Mouse (Mus musculus): ENCODE results near the gene Mpig6b. TPM values are rescaled to one million over a fixed set of nuclear protein-coding genes. Genes with fewer than 3 reads are reported as not detected.

Mpig6b gene
- not detected for total RNA-seq (2021)
- long read RNA-seq, experiment 1 = 0 reads
- long read RNA-seq, experiment 2 = 0 reads

DNA sequence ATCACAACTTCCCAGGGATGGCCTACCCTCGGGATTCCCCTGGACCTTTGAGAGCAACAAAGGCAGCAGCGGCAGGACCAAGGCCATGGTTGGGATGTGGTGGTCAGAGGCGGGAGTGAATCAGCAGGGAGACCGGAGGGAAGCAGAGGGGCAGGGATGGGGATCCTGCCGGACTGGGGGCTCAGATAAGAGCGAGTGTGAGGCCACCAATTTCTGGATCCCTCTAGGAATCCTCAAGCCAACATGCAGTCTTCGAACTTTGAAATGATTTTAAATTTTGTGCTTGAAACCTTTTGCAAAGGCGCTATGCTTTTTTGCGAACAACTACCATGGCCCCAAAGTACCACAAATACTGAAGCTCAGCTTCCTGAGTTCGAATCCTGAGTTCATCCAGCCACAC, at the start of gene Mpig6b:
Gene Mpig6b, minus strand, starts transcription at position 101 of the 400 bp plus-strand sequence.
- no peak for DNase-seq

DNA sequence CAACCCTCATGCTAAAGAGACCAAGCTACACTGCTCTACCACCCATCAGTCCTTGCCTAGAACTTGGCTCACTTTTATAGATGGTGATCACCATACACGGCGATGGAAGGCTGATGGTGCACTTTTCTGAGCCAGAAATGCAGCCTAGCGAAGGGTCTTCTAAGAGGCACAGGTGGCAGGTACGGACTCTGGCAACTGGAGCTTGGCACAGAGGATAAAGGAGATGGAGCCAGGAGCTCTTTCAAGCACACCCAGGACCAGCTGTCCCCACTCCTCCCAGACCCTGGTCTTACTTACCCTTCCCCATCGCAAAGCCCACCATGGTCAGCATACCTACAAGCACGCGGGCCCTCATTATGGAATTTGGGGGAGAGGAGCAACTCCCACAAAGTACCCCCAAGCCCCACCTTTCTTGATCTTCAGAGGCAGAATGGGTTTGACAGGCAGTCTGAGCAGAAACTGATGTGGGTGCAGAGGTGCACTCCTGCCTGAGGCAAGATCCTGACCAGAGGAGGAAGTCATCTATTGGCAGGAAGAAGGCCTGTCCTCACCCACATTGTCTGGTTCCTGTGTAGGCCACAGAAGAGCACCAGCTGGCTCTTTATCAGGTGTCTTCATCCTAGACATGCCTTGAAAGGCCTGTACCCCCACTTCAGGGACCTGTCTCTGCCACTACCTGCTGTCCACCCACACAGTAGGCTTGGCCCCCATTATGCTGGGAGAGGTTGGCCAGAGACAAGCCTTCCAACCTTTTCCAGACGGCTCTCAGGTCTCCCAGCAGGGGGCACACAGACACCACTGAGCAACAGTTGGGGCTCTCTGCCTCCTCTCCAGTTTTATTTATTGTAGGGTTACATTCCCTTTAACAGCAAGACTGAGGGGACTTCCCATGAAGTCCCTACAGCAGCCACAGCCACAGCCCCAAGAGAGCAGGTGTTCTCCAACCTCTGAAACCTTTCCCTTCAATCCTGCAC, 49.3 kb upstream of the Mpig6b start, which contains the start of gene Ly6g5b:
Gene Ly6g5b, minus strand, starts transcription at position 383 of the 974 bp plus-strand sequence.
- DNase-seq = no peak

GRCm38 (mm10) chr17:35111774-35112173, 45.8 kb upstream of the Mpig6b start:
- no peak for DNase-seq

- no peak for DNase-seq
Observed at GRCm38 (mm10) chr17:35108097-35108496, 42.1 kb upstream of the Mpig6b start, which contains the start of gene Ly6g5c. Gene Ly6g5c (plus strand): TSS chr17:35108279.

GRCm38 (mm10) chr17:35106522-35106921, 40.5 kb upstream of the Mpig6b start:
- no peak for DNase-seq

- no peak for DNase-seq
Observed at GRCm38 (mm10) chr17:35105740-35106389, 39.9 kb upstream of the Mpig6b start.

DNA sequence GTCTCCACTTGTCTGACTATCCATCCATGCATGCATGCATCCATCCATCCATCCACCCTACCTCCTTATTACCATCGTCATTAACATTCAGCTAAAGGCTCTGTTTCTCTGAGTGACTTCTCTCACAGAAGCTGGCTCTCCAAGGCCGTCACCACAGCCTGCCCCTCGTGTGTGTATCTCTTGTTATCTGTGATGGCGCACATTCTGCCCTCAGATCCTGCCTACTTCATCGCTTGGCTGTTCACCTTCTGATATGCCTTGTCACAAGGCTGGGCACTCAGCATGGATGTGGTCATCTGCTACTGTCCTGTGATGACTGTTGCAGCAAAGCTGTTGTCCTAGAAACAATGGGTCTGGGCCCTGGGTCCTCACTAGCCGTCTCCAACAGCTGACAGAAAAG, 38.8 kb upstream of the Mpig6b start:
- no peak for DNase-seq

DNA sequence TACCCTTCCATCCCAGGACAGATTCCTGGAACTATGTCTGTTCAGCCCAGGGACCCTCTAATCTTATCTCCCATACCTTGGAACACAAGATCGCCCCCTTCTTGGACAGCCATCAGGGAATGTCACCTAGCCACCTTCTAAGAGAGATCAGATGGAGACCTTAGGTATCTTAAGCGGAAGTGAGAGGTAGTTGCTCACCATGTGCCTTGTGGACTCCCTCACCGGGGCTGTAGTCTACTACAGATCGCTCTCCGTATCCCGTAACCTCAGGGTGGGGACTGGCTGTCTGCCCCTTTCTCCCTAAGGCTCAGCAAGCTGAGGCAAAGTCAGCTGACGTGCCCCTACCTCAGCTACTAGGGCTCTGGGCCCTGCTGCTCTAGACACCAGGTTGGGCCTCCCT, 38.1 kb upstream of the Mpig6b start:
- DNase-seq = no peak

GRCm38 (mm10) chr17:35103221-35103690, 37.3 kb upstream of the Mpig6b start:
- peak; percentile 27 for DNase-seq

DNA sequence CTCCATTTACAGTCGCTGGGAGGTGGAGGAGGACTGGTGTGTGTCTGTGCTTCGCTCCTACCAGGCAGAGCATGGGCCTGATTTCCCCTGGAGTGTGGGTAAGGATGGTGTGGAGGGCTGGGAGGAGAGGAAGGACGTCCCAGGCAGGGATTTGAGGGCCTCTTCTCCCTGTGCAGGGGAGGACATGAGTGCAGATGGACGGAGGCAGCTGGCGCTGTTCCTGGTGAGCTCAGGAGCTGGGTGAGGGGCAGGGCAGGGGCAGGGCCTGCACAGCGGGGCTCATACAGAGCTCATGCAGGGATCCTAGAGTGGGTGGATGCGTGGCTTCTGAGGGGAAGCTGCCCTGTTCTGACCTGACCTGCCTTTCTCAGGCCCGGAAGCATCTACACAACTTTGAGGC, 36.3 kb upstream of the Mpig6b start:
- DNase-seq = no peak

GRCm38 (mm10) chr17:35101161-35101560, 35.2 kb upstream of the Mpig6b start:
- no peak for DNase-seq

DNA sequence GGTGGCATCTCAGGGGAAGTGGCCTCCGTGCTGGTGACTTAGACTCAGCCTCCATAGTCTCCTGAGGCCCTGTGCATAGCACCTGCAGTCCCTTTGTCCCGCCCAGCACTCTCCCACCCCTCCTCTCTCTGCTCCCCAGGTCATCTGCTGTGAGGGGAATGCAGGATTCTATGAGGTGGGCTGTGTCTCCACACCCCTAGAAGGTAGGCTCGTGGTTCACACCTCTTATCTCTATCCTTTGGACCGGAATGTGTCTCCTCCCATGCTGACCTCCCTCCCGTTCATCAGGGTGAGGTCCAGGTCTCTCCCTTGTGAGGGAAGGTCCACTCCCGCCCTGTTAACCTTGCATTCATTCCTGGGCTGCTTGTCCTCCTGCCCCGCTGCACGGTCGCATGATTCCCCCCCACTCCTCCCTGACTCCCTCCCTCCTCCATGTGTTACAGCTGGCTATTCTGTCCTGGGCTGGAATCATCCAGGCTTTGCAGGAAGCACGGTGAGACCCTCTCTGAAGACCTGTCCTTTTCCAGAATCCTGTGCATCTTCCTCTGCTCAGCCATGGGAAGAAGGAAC, 34.3 kb upstream of the Mpig6b start:
- no peak for DNase-seq

GRCm38 (mm10) chr17:35097164-35097655, 31.2 kb upstream of the Mpig6b start:
- no peak for DNase-seq

- DNase-seq = no peak
Observed at GRCm38 (mm10) chr17:35096597-35096996, 30.6 kb upstream of the Mpig6b start.

GRCm38 (mm10) chr17:35094475-35095365, 28.7 kb upstream of the Mpig6b start:
- DNase-seq = no peak

- no peak for DNase-seq
Observed at GRCm38 (mm10) chr17:35092403-35093198, 26.6 kb upstream of the Mpig6b start.

- DNase-seq = peak; percentile 44
Observed at GRCm38 (mm10) chr17:35090166-35090932, 24.4 kb upstream of the Mpig6b start.

- peak; percentile 95 for DNase-seq
Observed at GRCm38 (mm10) chr17:35088825-35089644, 23.1 kb upstream of the Mpig6b start, which contains the start of gene Abhd16a. Gene Abhd16a (plus strand): TSS chr17:35089263.

DNA sequence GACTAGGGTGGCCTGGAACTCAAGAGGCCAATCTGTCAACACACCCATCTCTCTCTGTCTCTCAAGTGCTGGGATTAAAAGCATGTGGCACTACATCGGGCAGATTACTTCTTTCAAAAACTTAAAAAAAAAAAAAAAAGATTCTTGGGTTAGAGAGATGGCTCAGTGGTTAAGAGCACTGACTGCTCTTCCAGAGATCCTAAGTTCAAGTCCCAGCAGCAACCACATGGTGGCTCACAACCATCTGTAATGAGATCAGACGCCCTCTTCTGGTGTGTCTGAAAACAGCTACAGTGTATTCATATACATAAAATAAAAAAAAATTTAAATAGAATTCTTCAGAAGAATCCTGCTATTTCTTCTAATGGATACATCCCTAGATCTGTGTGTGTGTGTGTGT, 22.2 kb upstream of the Mpig6b start:
- DNase-seq = no peak
